Mouse (Mus musculus) bone marrow, adult 2 months (tissue): ENCODE measurements around the gene Erbb2.

Source experiments
- CTCF ChIP-seq: fragments of 200-500 bp; IDR thresholded peaks from 2 replicates; pipeline ENCODE4 v1.5.1; 2011; ENCODE audit warnings: low read length, control low read depth; ENCODE audit not compliant: control insufficient read depth, insufficient read depth
- POLR2A ChIP-seq: fragments of 200-500 bp; IDR thresholded peaks from 2 replicates; pipeline ENCODE4 v1.6.1; 2011; ENCODE audit warnings: low read depth, mild to moderate bottlenecking, control low read depth, low read length, borderline replicate concordance; ENCODE audit not compliant: control insufficient read depth

GRCm38 (mm10) chr11:98409341-98409822, 2.9 kb upstream of the Erbb2 start:
- TF ChIP-seq CTCF: no peak
- no peak for TF ChIP-seq POLR2A
